Comparison of ENCODE assay signal across 9 mouse cellular contexts in the genomic region with DNA sequence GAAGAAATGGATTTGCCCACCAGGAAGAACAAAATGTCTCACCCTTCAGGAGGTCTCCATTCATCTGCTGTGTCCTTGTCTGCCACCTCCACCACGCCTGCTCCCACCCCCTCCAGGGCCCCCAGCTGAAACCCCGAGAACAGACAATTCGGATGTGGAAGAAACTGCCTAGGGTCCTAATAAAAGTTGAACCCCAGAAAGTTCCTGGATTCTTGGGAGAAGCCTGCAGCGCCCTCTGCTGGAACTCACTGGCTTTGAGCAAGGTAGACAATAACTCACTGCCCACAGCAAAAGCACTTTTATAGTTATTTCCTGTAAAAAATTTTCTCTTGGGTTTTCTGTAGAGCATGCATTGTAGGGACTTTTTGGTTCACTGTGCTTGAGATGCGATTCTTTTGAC. TPM values are rescaled to one million over a fixed set of nuclear protein-coding genes. Genes with fewer than 3 reads are reported as not detected.
DNase-seq lines count a peak whose midpoint lies in the region; ATAC-seq and TF ChIP-seq lines count a peak whose summit lies in the region.
"Had no signal": no experiment of that assay in that cellular context is flagged by ENCODE, and none has a peak within 500 bp of the region (broad histone marks: within the 10 kb centered on the region; RNA-seq: fewer than 3 reads in every experiment).

No protein-coding gene starts in this region.

- 15% methylated on average over 5 of the region's 5 CpGs for WGBS in liver, postnatal 0 days (ENCODE audit: insufficient replicate concordance)

- no peaks in the 10 kb centered on the region for H3K9me3 ChIP-seq in E14TG2a.4 (ENCODE audit: low read length)
- H3K9me3 ChIP-seq in liver, postnatal 0 days (ENCODE audit: low read length) = no peaks in the 10 kb centered on the region
- H3K9me3 ChIP-seq: hindbrain, embryonic 15.5 days had no signal

- H3K36me3 ChIP-seq in E14TG2a.4 (ENCODE audit: insufficient read depth, low read length) = no peaks in the 10 kb centered on the region
- no peaks in the 10 kb centered on the region for H3K36me3 ChIP-seq in liver, postnatal 0 days (replicated peaks; ENCODE audit: insufficient read depth, low read length)
- H3K36me3 ChIP-seq: hindbrain, embryonic 15.5 days had no signal

- peak; percentile 82 for TF ChIP-seq CTCF in E14TG2a.4 (conservative IDR thresholded peaks at IDR 0.05; ENCODE audit: low read length)
- peak; percentile 70 for TF ChIP-seq CTCF in liver, postnatal 0 days (IDR thresholded peaks at IDR 0.05; ENCODE audit: low read depth)

- ATAC-seq in liver, postnatal 0 days = no peak
- no peak for ATAC-seq in erythroid progenitor cell, adult 5-6 weeks (replicated peaks; ENCODE audit: low FRiP score, poor library complexity, severe bottlenecking)

- H3K4me2 ChIP-seq in liver, postnatal 0 days (ENCODE audit: low read depth, low read length) = no peak overlapping the region
- H3K4me2 ChIP-seq: hindbrain, embryonic 15.5 days had no signal

- peak; percentile 58 for DNase-seq in 3T3-L1 (ENCODE audit: low read depth, low spot score)
- peak; percentile 46 for DNase-seq in c-Kit-positive CD71-negative TER-119-negative erythroid progenitor cells, embryonic 14.5 days (ENCODE audit: low read depth)
- peak; percentile 36 to 37 for DNase-seq in gastrocnemius, adult 8-10 months (ENCODE audit: low spot score in 2 of 2)
- DNase-seq in kidney, postnatal 14 days = peak; percentile 61
- DNase-seq in liver, postnatal 0 days = peak; percentile 68
- DNase-seq in skeletal muscle tissue, adult 2 months (ENCODE audit: low read depth, low spot score) = peak; percentile 16

- H3K27me3 ChIP-seq in E14TG2a.4 (ENCODE audit: insufficient read depth, low read length) = no peaks in the 10 kb centered on the region
- no peaks in the 10 kb centered on the region for H3K27me3 ChIP-seq in liver, postnatal 0 days (ENCODE audit: insufficient read depth, low read length)
- H3K27me3 ChIP-seq: hindbrain, embryonic 15.5 days had no signal

- no peak overlapping the region for H3K4me3 ChIP-seq in E14TG2a.4 (replicated peaks; ENCODE audit: low read length)
- no peak overlapping the region for H3K4me3 ChIP-seq in liver, postnatal 0 days (ENCODE audit: low read depth, low read length)
- H3K4me3 ChIP-seq: hindbrain, embryonic 15.5 days had no signal

- H3K27ac ChIP-seq in liver, postnatal 0 days (ENCODE audit: low read depth) = no peak overlapping the region
- H3K27ac ChIP-seq: hindbrain, embryonic 15.5 days had no signal

- H3K4me1 ChIP-seq in E14TG2a.4 (replicated peaks; ENCODE audit: low read depth, low read length) = peaks cover 14% of the 10 kb centered on the region
- H3K4me1 ChIP-seq in liver, postnatal 0 days (ENCODE audit: insufficient read depth) = no peaks in the 10 kb centered on the region
- H3K4me1 ChIP-seq: hindbrain, embryonic 15.5 days had no signal

- TF ChIP-seq EP300 in liver, postnatal 0 days (IDR thresholded peaks at IDR 0.05; ENCODE audit: low read depth) = no peak

- H3K9ac ChIP-seq in liver, postnatal 0 days (replicated peaks) = no peak overlapping the region
- H3K9ac ChIP-seq: hindbrain, embryonic 15.5 days had no signal

RNA-seq across cellular contexts. Expression of gene Defb48, which starts 9.3 kb away (rescaled TPM):
- not detected for total RNA-seq in gastrocnemius, adult 8-10 months (2022)
- not detected in 2 replicates for polyA plus RNA-seq in liver, postnatal 0 days (2015; fragmentation: Nextera tagmentation; extraction: Ambion mirVana)
- not detected in 2 replicates for total RNA-seq in erythroid progenitor cell, adult 5-6 weeks (2015; ENCODE audit: low replicate concordance)
- total RNA-seq in erythroid progenitor cell, adult 5-6 weeks (2017; ENCODE audit: low replicate concordance) = not detected in 2 replicates
- polyA plus RNA-seq: hindbrain, embryonic 15.5 days had no signal

RNA-seq across cellular contexts. Expression of gene Defb47, which starts 22.8 kb away (rescaled TPM):
- not detected for total RNA-seq in gastrocnemius, adult 8-10 months (2022)
- polyA plus RNA-seq in liver, postnatal 0 days (2015; fragmentation: Nextera tagmentation; extraction: Ambion mirVana) = not detected in 2 replicates
- total RNA-seq in erythroid progenitor cell, adult 5-6 weeks (2015; ENCODE audit: low replicate concordance) = not detected in 2 replicates
- total RNA-seq in erythroid progenitor cell, adult 5-6 weeks (2017; ENCODE audit: low replicate concordance) = not detected in 2 replicates
- polyA plus RNA-seq: hindbrain, embryonic 15.5 days had no signal

RNA-seq across cellular contexts. Expression of gene Defb43, which starts 36.5 kb away (rescaled TPM):
- not detected for total RNA-seq in gastrocnemius, adult 8-10 months (2022)
- not detected in 2 replicates for polyA plus RNA-seq in liver, postnatal 0 days (2015; fragmentation: Nextera tagmentation; extraction: Ambion mirVana)
- total RNA-seq in erythroid progenitor cell, adult 5-6 weeks (2015; ENCODE audit: low replicate concordance) = not detected in 2 replicates
- not detected in 2 replicates for total RNA-seq in erythroid progenitor cell, adult 5-6 weeks (2017; ENCODE audit: low replicate concordance)
- polyA plus RNA-seq: hindbrain, embryonic 15.5 days had no signal

Comparison
In these comparisons a context has a peak if more than half of its experiments do, and no peak if none do; other contexts are left out.
1. DNase-seq: peak in every context shown above with its lines; median percentile 68 in liver, postnatal 0 days; 61 in kidney, postnatal 14 days; 58 in 3T3-L1; 46 in c-Kit-positive CD71-negative TER-119-negative erythroid progenitor cells, embryonic 14.5 days; 36 in gastrocnemius, adult 8-10 months; 16 in skeletal muscle tissue, adult 2 months.